Mouse (Mus musculus) cerebellum, postnatal 14 days (tissue): ENCODE data around the gene Stt3a.

Experiments
- DNase-seq, 2 experiments: peaks; one replicate each; pipeline ENCODE4 v3.0.0; 2021; ENCODE audit warnings: mixed read lengths in 2 of 2

The Stt3a gene

GRCm38 (mm10) chr9:36767203-36768143, at the start of gene Stt3a:
Gene Stt3a, minus strand, starts transcription at chr9:36767679.
- DNase-seq, result peak; percentile 100

GRCm38 (mm10) chr9:36814486-36814885, 47.0 kb upstream of the Stt3a start:
- DNase-seq, result peak in 1 of 2 experiments; percentile 44

GRCm38 (mm10) chr9:36808126-36808785, 40.8 kb upstream of the Stt3a start:
- DNase-seq, result no peak

DNA sequence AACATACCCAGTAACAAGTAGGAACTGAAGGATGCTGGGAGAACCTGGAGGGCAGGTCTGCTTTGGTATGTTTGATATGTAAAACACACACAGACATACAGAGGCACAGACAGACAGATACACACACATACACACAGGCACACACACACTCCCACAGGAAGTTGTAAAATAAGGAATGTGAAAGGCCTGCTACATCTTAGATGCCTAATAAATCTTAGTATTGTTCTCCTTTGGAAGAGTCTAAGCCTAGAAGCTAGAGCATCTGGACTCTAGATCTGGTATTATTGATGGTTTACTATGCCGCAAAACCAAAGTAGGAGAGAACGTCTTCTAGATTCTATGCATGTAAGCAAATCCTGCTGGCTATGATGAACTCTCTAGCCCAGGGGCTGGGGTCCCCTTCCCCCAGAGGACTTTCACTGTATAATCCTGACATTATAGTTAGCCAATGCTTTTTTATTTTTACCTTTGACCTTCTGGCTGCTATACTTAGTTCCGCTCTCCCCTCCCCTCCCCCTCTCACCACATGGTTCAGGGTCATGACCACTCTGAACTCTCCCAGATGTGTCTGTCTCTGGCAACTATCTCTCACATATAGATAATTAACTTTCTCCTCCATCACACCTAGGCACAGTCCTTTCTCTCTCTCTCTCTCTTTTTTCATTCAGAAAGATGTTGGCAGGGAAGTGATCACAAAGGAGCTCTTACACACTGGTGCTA, 37.9 kb upstream of the Stt3a start:
- DNase-seq, result no peak

DNA sequence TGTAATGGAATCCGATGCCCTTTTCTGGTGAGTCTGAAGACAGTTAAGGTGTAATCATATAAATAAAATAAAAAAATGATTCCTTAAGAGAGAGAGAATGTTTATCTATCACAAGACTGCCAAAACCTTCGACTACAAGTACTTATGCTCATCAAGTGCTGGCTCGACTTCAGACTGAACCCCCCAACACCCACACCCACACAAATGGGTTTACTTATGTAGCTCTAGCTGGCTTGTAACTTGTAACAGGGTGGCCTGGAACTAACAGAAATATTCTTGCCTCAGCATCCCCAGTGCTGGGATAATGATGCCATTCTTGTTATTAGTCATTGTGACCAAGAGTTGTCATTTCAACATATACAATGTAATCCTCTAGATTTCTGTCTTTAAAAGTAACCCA, 36.4 kb upstream of the Stt3a start:
- DNase-seq, result no peak

GRCm38 (mm10) chr9:36803386-36803785, 35.9 kb upstream of the Stt3a start:
- DNase-seq, result no peak

DNA sequence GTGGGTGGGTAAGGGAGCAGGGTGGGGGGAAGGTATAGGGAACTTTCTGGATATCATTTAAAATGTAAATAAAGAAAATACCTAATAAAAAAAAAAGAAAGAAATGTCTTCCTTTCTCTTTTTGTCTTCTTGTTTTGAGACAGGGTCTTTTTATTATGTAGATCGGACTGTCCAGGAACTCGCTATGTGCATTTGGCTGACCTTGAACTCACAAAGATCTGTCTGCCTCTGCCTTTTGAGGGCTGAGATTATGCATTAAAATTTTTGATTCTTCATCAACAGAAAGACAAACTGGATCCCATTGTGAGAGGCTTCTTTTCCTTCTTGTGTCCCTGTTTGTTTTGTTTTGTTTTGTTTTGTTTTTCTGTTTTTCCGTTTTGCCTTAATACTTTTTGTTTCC, 35.5 kb upstream of the Stt3a start:
- no peak for DNase-seq

- no peak for DNase-seq
Measured at GRCm38 (mm10) chr9:36801961-36802360, 34.5 kb upstream of the Stt3a start.

- peak; percentile 99 for DNase-seq
Measured at GRCm38 (mm10) chr9:36796781-36797555, 29.5 kb upstream of the Stt3a start, which contains the start of gene Ei24. Gene Ei24, minus strand, starts transcription at chr9:36797393.

GRCm38 (mm10) chr9:36796224-36796623, 28.7 kb upstream of the Stt3a start:
- no peak for DNase-seq

DNA sequence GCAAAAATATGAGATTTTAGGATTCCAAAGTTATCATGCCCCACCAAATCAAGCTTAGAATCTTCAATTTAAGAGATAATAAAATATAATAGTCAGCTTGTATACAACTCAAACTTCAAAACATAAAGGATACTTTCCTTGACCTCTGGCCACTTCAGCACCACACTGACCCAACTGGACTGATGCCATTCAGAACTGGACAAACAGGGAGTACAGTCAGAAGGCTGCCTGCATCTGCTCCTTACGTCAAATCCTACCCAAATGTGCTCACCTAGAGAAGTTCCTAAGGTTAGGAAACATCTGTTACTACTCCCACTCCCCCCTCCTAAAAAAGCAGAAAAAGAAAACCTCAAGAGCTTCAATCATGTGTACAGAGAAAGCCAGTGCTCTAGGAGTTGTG, 28.1 kb upstream of the Stt3a start:
- no peak for DNase-seq

DNA sequence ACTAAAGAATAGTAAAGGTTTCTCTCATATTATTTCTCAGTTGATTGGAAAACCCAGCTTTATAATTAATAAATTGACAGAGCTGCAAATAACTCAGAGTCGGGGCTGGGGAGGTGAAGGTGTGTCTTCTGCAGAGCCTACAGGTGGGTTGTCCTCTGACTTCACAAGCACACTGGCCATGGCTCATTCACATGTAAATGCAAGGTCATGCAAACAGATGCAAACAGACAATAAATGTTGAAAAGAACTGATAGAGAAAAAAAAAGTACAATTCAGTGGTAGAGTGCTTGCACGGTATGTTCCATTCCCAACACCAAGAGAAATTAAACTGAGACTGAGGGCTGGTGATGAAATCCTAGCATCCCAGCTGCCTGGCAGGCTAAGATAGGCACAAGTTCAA, 27.0 kb upstream of the Stt3a start:
- no peak for DNase-seq

- DNase-seq, result no peak
Measured at GRCm38 (mm10) chr9:36792191-36792590, 24.7 kb upstream of the Stt3a start.

- DNase-seq, result no peak
Measured at GRCm38 (mm10) chr9:36783921-36784320, 16.4 kb upstream of the Stt3a start.

DNA sequence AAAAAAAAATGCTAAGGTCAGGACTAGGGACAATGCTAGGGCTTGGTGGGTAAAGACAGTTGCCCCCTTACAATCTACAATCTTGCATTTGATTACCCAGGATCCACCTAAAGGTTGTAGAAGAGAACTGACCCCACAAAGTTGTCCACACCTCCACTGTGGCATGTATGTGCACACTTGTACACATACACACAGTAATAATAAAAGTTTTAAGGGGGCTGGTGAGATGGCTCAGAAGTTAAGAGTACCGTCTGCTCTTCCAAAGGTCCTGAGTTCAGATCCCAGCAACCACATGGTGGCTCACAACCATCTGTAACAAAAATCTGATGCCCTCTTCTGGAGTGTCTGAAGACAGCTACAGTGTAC, 1.6 kb upstream of the Stt3a start:
- DNase-seq, result peak in 1 of 2 experiments; percentile 4

DNA sequence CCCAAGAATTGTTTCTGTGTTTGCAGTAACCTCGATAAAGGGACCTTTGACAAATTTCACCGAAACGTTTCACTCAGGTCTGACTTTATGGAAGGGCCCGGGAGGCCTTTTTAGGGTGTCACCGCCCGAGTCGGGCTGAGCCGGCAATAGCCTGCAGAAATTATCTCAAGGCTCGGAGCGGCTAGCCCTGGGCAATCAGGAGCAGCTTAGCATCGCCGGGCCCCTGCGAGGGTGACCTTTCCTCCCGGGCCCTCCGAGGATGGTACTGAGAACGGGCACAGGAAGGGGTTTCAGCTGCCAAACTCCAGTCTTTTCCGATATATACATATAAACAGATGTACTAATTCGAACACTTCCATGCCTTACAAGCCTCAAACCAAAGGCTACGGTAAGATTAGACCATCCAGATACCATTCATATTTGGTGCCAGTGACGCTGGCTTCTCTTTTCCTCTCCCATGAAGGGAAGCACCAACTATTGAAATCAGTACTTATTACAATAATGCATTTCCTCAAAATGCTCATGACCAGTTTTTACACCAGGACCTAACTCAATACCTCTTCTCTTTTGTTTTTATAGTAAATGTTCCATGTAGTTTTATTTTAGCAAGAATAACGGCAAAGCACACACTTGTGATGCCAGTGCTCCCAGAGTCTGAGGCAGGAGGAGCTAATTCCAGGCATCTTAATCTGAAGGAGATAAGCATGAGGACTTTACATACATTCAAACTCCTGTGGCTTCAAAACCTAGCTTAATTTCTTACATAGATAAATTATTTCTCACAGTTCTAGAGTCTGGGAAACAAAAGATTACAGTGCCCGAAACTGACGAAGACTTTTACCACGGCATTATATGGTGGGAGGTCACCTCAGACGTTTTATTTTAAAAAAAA, 923 bp upstream of the Stt3a start:
- peak in 1 of 2 experiments; percentile 64 for DNase-seq

DNA sequence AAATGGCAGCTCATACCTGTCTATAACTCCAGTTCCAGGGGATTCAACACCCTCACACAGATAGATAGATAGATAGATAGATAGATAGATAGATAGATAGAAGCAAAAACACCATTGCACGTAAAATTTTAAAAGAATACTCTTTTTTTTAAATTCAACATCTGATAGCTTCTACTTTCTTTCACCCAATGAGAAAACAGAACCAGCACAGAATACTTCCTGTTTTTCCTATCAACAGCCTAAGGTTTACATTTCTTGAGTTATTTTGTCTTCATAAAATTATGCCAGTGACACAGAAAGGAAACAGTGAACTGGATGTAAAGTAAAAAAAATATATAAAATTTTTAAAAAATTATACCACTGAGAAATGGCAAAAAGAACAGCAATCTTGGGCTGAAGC, 3.1 kb downstream of the Stt3a start:
- DNase-seq, result no peak

DNA sequence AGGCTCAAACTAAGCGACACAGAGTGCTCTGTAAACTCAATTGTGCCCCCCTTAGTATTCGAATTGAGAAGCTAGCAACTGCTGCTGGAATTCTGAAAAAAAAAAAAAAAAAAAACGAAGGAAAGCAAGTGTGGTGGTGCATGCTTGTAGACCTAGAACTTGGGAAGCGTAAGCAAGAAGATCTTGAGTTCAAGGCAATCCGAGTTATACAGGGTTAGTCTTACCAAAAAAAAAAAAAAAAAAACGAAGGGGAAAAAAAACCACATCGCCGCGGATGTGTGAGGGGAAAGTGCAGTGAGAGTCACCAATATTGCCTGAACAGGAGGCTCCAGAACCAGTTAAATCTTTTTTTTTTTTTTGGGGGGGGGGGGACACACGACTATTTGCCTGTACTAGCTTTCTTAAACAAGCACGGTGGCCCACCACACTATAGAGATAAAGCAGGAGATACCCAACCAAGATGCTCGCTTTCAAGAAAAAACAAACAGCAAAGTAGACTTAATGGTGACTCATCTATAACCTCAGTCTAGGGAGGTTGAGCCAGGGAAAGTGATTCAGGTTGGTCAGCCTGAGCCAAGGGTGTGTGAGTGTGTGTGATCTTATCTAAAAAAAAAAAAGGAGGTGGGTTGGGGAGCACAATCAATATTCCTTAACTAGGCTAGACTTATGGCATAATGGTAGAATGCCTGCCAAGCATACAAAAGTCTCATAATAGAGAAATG, 40.3 kb downstream of the Stt3a start, which contains the start of gene Chek1:
Chek1 (minus strand) TSS at position 32 of the 722 bp plus-strand sequence.
- peak in 1 of 2 experiments; percentile 6 for DNase-seq

- DNase-seq, result peak; percentile 92 to 94
Measured at GRCm38 (mm10) chr9:36726131-36727033, 41.1 kb downstream of the Stt3a start.
